Mouse (Mus musculus) megakaryocyte, embryonic 14.5 days (primary cell): ENCODE results near the gene Allc.

Source experiments
- FLI1 ChIP-seq: IDR thresholded peaks from 2 replicates; pipeline ENCODE4 v1.6.1; 2012; ENCODE audit warnings: low read length, inconsistent platforms, mixed read lengths
- GATA1 ChIP-seq: IDR thresholded peaks from 3 replicates; pipeline ENCODE4 v1.6.1; 2012; ENCODE audit warnings: mixed read lengths, low read length, inconsistent platforms, borderline replicate concordance

DNA sequence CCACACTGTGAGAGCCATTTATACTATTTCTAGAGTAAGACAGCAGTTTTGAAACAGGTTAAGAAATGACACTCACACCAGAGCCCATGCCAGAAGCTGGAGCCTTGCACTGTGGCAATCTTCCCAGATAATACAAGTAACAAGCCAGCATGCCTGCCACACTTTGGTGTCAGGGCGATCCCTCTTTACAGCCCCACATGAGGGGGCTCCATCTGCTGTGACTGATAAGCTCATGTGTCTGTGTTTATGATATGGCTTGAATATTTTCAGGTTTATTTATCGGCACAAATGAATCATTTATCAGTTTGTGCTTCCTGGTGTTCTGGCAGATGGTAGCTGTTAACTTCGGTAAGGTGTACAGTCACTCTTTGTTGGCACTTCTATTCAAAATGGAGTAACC, 4.2 kb downstream of the Allc start:
- no peak for TF ChIP-seq GATA1
- no peak for TF ChIP-seq FLI1
